Mouse (Mus musculus) heart, embryonic 11.5 days (tissue): ENCODE results near the gene Tesk2. TPM values are rescaled to one million over a fixed set of nuclear protein-coding genes. Genes with fewer than 3 reads are reported as not detected.
A peak's percentile ranks its signal among the peaks of the same experiment; 100 is the strongest.

ENCODE experiments used
- ATAC-seq: fragments of 200-750 bp; cut with Nextera tagmentation; replicated peaks from 2 replicates; pipeline ENCODE4 v1.8.0; 2017; ENCODE audit warnings: moderate library complexity; ENCODE audit not compliant: insufficient number of reproducible peaks, low FRiP score, low TSS enrichment
- H3K27ac ChIP-seq: fragments of 300-500 bp; sonication (generic); 2 replicates; pipeline ENCODE4 v1.5.1; 2014; ENCODE audit warnings: mild to moderate bottlenecking, low read depth, low read length
- H3K27me3 ChIP-seq: fragments of 300-500 bp; sonication (generic); 2 replicates; pipeline ENCODE4 v1.6.1; 2014; ENCODE audit warnings: mild to moderate bottlenecking, low read length, mixed read lengths; ENCODE audit not compliant: control insufficient read depth, insufficient read depth
- H3K36me3 ChIP-seq: fragments of 300-500 bp; sonication (generic); 2 replicates; pipeline ENCODE4 v1.6.1; 2014; ENCODE audit warnings: mild to moderate bottlenecking, low read length, moderate library complexity, mixed read lengths; ENCODE audit not compliant: control insufficient read depth, insufficient read depth
- H3K4me1 ChIP-seq: fragments of 300-500 bp; sonication (generic); 2 replicates; pipeline ENCODE4 v1.6.1; 2014; ENCODE audit warnings: low read length; ENCODE audit not compliant: control insufficient read depth, insufficient read depth
- H3K4me2 ChIP-seq: fragments of 300-500 bp; sonication (generic); 2 replicates; pipeline ENCODE4 v1.6.1; 2014; ENCODE audit warnings: mild to moderate bottlenecking, moderate library complexity
- H3K4me3 ChIP-seq: fragments of 300-500 bp; sonication (generic); 2 replicates; pipeline ENCODE4 v1.5.1; 2014; ENCODE audit warnings: low read depth, low read length
- H3K9ac ChIP-seq: fragments of 300-500 bp; sonication (generic); 2 replicates; pipeline ENCODE4 v1.6.1; 2014; ENCODE audit warnings: mild to moderate bottlenecking, low read depth, low read length, moderate library complexity
- H3K9me3 ChIP-seq: fragments of 300-500 bp; sonication (generic); replicated peaks from 2 replicates; pipeline ENCODE4 v1.6.1; 2016; ENCODE audit warnings: low read length; ENCODE audit not compliant: control insufficient read depth
- WGBS: fragments of 180-500 bp; shearing (Covaris S2); extraction: QIAGEN DNeasy Blood & Tissue Kit; methylation state at CpG from one replicate; pipeline ENCODE4 v1.1.7; 2014; ENCODE audit not compliant: insufficient replicate concordance; 5-methylcytosine and 5-hydroxymethylcytosine counted together
- polyA plus RNA-seq: library from polyadenylated mRNA; unstranded; fragments of >200 nt; fragmentation: Nextera tagmentation; extraction: Ambion mirVana; gene quantifications from 2 replicates; pipeline ENCODE4 v1.2.1, GENCODE M21; 2014

Gene Tesk2
- polyA plus RNA-seq, 1 experiment from 2014 or later: 3.2 TPM

GRCm38 (mm10) chr4:116707666-116708065 lies 13.1 kb upstream of the Tesk2 start:
- Histone ChIP-seq H3K4me3 (peak overlapping the region; percentile 70), H3K4me2 (peak overlapping the region; percentile 88), H3K9ac (peak overlapping the region; percentile 81), H3K36me3 (0 out of 2 replicates have a peak, but pooled peaks cover 3% of the 10 kb centered on the region), H3K9me3 (no peaks in the 10 kb centered on the region), H3K4me1 (peaks cover 8% of the 10 kb centered on the region; the same call in 1 of the 2 replicates), H3K27ac (no peak overlapping the region), H3K27me3 (no peaks in the 10 kb centered on the region)
- WGBS: 21% methylated on average over 9 of the region's 9 CpGs
- no peak for ATAC-seq

GRCm38 (mm10) chr4:116708201-116708764 lies 12.5 kb upstream of the Tesk2 start, which contains the start of the genes Mmachc and Ccdc163:
TSS of gene Mmachc (minus strand) at chr4:116708406.
TSS of gene Ccdc163 (plus strand) at chr4:116708509.
- Histone ChIP-seq H3K27ac (no peak within 1 kb of the TSS), H3K9me3 (no peaks in the 10 kb centered on the region), H3K4me1 (peaks cover 8% of the 10 kb centered on the region; the same call in 1 of the 2 replicates), H3K4me2 (peak within 1 kb of the TSS; percentile 88), H3K27me3 (no peaks in the 10 kb centered on the region), H3K36me3 (0 out of 2 replicates have a peak, but pooled peaks cover 3% of the 10 kb centered on the region), H3K9ac (peak within 1 kb of the TSS; percentile 81), H3K4me3 (peak within 1 kb of the TSS; percentile 70)
- WGBS: under 1% methylated on average over 29 of the region's 29 CpGs
- ATAC-seq: peak; percentile 90

- Histone ChIP-seq H3K36me3 (no peaks in the 10 kb centered on the region), H3K9me3 (no peaks in the 10 kb centered on the region), H3K4me1 (peaks cover 8% of the 10 kb centered on the region; the same call in 1 of the 2 replicates), H3K27ac (no peak overlapping the region), H3K27me3 (no peaks in the 10 kb centered on the region), H3K9ac (peak overlapping the region; percentile 68), H3K4me3 (peak overlapping the region; percentile 70), H3K4me2 (peak overlapping the region; percentile 88)
- ATAC-seq: 0 out of 2 replicates have a peak, but pooled peaks have one; percentile 8
- 7% methylated on average over 9 of the region's 9 CpGs for WGBS
Measured at GRCm38 (mm10) chr4:116708791-116709390, 11.9 kb upstream of the Tesk2 start.

GRCm38 (mm10) chr4:116710154-116710553 lies 10.6 kb upstream of the Tesk2 start:
- no peaks in the 10 kb centered on the region for H3K27me3 ChIP-seq
- no peak overlapping the region for H3K4me2 ChIP-seq
- no peak overlapping the region for H3K27ac ChIP-seq
- H3K4me1 ChIP-seq: peaks cover 8% of the 10 kb centered on the region; the same call in 1 of the 2 replicates
- H3K4me3 ChIP-seq: no peak overlapping the region
- no peaks in the 10 kb centered on the region for H3K36me3 ChIP-seq
- no peak for ATAC-seq
- H3K9ac ChIP-seq: no peak overlapping the region
- 90% methylated on average over 2 of the region's 2 CpGs for WGBS
- no peaks in the 10 kb centered on the region for H3K9me3 ChIP-seq

GRCm38 (mm10) chr4:116712536-116712935 lies 8.2 kb upstream of the Tesk2 start:
- Histone ChIP-seq H3K36me3 (no peaks in the 10 kb centered on the region), H3K9me3 (no peaks in the 10 kb centered on the region), H3K4me2 (no peak overlapping the region), H3K4me3 (no peak overlapping the region), H3K9ac (no peak overlapping the region), H3K27me3 (no peaks in the 10 kb centered on the region), H3K4me1 (peaks cover 8% of the 10 kb centered on the region; the same call in 1 of the 2 replicates), H3K27ac (no peak overlapping the region)
- ATAC-seq: no peak
- WGBS: 81% methylated on average over 1 of the region's 1 CpGs

- Histone ChIP-seq H3K9ac (no peak overlapping the region), H3K4me3 (no peak overlapping the region), H3K9me3 (no peaks in the 10 kb centered on the region), H3K27ac (no peak overlapping the region), H3K4me2 (no peak overlapping the region), H3K27me3 (no peaks in the 10 kb centered on the region), H3K36me3 (no peaks in the 10 kb centered on the region), H3K4me1 (peaks cover 5% of the 10 kb centered on the region; the same call in 1 of the 2 replicates)
- no peak for ATAC-seq
- WGBS: 17% methylated on average over 3 of the region's 3 CpGs
Measured at GRCm38 (mm10) chr4:116719396-116719795, 1.4 kb upstream of the Tesk2 start.

- peak overlapping the region; percentile 79 for H3K9ac ChIP-seq
- WGBS: under 1% methylated on average over 29 of the region's 29 CpGs
- H3K27ac ChIP-seq: peak overlapping the region; percentile 72; the same call in 1 of the 2 replicates
- H3K4me1 ChIP-seq: peaks cover 5% of the 10 kb centered on the region; the same call in 1 of the 2 replicates
- ATAC-seq: peak; percentile 60
- no peaks in the 10 kb centered on the region for H3K9me3 ChIP-seq
- peak overlapping the region; percentile 77 for H3K4me3 ChIP-seq
- no peaks in the 10 kb centered on the region for H3K27me3 ChIP-seq
- H3K4me2 ChIP-seq: peak overlapping the region; percentile 71
- H3K36me3 ChIP-seq: no peaks in the 10 kb centered on the region
Measured at GRCm38 (mm10) chr4:116721098-116721628, 415 bp downstream of the Tesk2 start.

GRCm38 (mm10) chr4:116722230-116722629 lies 1.5 kb downstream of the Tesk2 start:
- Histone ChIP-seq H3K4me2 (peak overlapping the region; percentile 71), H3K36me3 (no peaks in the 10 kb centered on the region), H3K4me3 (peak overlapping the region; percentile 77; the same call in 1 of the 2 replicates), H3K9me3 (no peaks in the 10 kb centered on the region), H3K9ac (no peak overlapping the region), H3K27ac (no peak overlapping the region), H3K4me1 (peaks cover 5% of the 10 kb centered on the region; the same call in 1 of the 2 replicates), H3K27me3 (no peaks in the 10 kb centered on the region)
- no peak for ATAC-seq
- WGBS: 27% methylated on average over 7 of the region's 7 CpGs
